Comparison of ENCODE assay signal across 18 mouse cellular contexts in genomic region chr4:45622017-45622416, GRCm38 (mm10).
DNase-seq lines count a peak whose midpoint lies in the region; ATAC-seq and TF ChIP-seq lines count a peak whose summit lies in the region.
"Had no signal": no experiment of that assay in that cellular context is flagged by ENCODE, and none has a peak within 500 bp of the region (broad histone marks: within the 10 kb centered on the region; RNA-seq: fewer than 3 reads in every experiment).

No protein-coding gene starts in this region.

- peak; percentile 4 for DNase-seq in thymus, postnatal 0 days (ENCODE audit: low spot score)
- DNase-seq in thymus, postnatal 36 days, result no peak
- DNase-seq in MEL (ENCODE audit: low read depth, low spot score), result peak; percentile 35
- DNase-seq in splenic B cell, adult 2 months (ENCODE audit: low read depth, low spot score), result peak; percentile 3
- DNase-seq in right cerebral cortex, postnatal 14 days, result no peak
- DNase-seq in embryo, embryonic 9.5 days (ENCODE audit: extremely low spot score), result no peak
- DNase-seq: cerebellum, postnatal 10 days; gastrocnemius, postnatal 14 days; heart, postnatal 10 days; kidney, adult 11 months; kidney, postnatal 14 days; lung, postnatal 36 days had no signal

- no peaks in the 10 kb centered on the region for H3K36me3 ChIP-seq in intestine, postnatal 0 days (ENCODE audit: control insufficient read depth, insufficient read depth)
- H3K36me3 ChIP-seq in intestine, embryonic 16.5 days (ENCODE audit: control insufficient read depth, insufficient read depth, low read length), result no peaks in the 10 kb centered on the region
- no peaks in the 10 kb centered on the region for H3K36me3 ChIP-seq in MEL (ENCODE audit: control insufficient read depth in 1 of 2, insufficient read depth in 2 of 2, low read length in 2 of 2)
- no peaks in the 10 kb centered on the region for H3K36me3 ChIP-seq in splenic B cell, adult 2 months (ENCODE audit: control insufficient read depth, insufficient read depth, low read length, poor library complexity, severe bottlenecking)
- H3K36me3 ChIP-seq: embryonic facial prominence, embryonic 15.5 days; hindbrain, embryonic 13.5 days; limb, embryonic 12.5 days had no signal

- no peaks in the 10 kb centered on the region for H3K27me3 ChIP-seq in intestine, postnatal 0 days (replicated peaks; ENCODE audit: control insufficient read depth, insufficient read depth, low read length)
- no peaks in the 10 kb centered on the region; the same call in 1 of the 2 replicates for H3K27me3 ChIP-seq in intestine, embryonic 16.5 days (replicated peaks; ENCODE audit: control insufficient read depth, insufficient read depth, low read length)
- H3K27me3 ChIP-seq in MEL (ENCODE audit: control insufficient read depth in 1 of 2, insufficient read depth in 2 of 2, low read length in 2 of 2), result peaks cover 3 to 11% of the 10 kb centered on the region in 2 experiments; a peak in 3 of 4 replicates
- H3K27me3 ChIP-seq in splenic B cell, adult 2 months (ENCODE audit: control insufficient read depth, insufficient read depth, low read length, poor library complexity, severe bottlenecking), result no peaks in the 10 kb centered on the region
- H3K27me3 ChIP-seq: embryonic facial prominence, embryonic 15.5 days; hindbrain, embryonic 13.5 days; limb, embryonic 12.5 days had no signal

- H3K9ac ChIP-seq in intestine, postnatal 0 days (ENCODE audit: low read depth, low read length), result no peak overlapping the region
- no peak overlapping the region for H3K9ac ChIP-seq in intestine, embryonic 16.5 days (ENCODE audit: low read depth, low read length)
- H3K9ac ChIP-seq in MEL (ENCODE audit: control insufficient read depth, low read depth, low read length, poor library complexity, severe bottlenecking), result no peak overlapping the region
- H3K9ac ChIP-seq: embryonic facial prominence, embryonic 15.5 days; hindbrain, embryonic 13.5 days; limb, embryonic 12.5 days had no signal

- no peak overlapping the region for H3K4me2 ChIP-seq in intestine, postnatal 0 days (replicated peaks; ENCODE audit: low read depth)
- no peak overlapping the region for H3K4me2 ChIP-seq in intestine, embryonic 16.5 days (ENCODE audit: low read depth, low read length)
- H3K4me2 ChIP-seq: embryonic facial prominence, embryonic 15.5 days; hindbrain, embryonic 13.5 days; limb, embryonic 12.5 days; midbrain, embryonic 11.5 days had no signal

- H3K9me3 ChIP-seq in intestine, postnatal 0 days (ENCODE audit: control insufficient read depth), result no peaks in the 10 kb centered on the region
- no peaks in the 10 kb centered on the region for H3K9me3 ChIP-seq in intestine, embryonic 16.5 days (ENCODE audit: control insufficient read depth, low read length)
- H3K9me3 ChIP-seq in MEL (replicated peaks; ENCODE audit: insufficient read depth, low read length), result no peaks in the 10 kb centered on the region
- H3K9me3 ChIP-seq: embryonic facial prominence, embryonic 15.5 days; hindbrain, embryonic 13.5 days had no signal

- 0 out of 2 replicates have a peak, but pooled peaks have one; percentile 23 for TF ChIP-seq CTCF in intestine, postnatal 0 days (IDR thresholded peaks at IDR 0.05; ENCODE audit: low read depth)
- peak in 2 of 3 experiments; percentile 9 to 46; a peak in 2 of 6 replicates for TF ChIP-seq CTCF in MEL (IDR thresholded peaks at IDR 0.05 in 2 of 3, conservative IDR thresholded peaks at IDR 0.05 in 1 of 3; ENCODE audit: control insufficient read depth in 1 of 3, insufficient read depth in 1 of 3, low read depth in 2 of 3, low read length in 3 of 3, poor library complexity in 1 of 3, severe bottlenecking in 1 of 3)

- H3K4me3 ChIP-seq in intestine, postnatal 0 days (ENCODE audit: low read depth, low read length), result no peak overlapping the region
- no peak overlapping the region for H3K4me3 ChIP-seq in intestine, embryonic 16.5 days (ENCODE audit: low read length)
- no peak overlapping the region for H3K4me3 ChIP-seq in MEL (ENCODE audit: control insufficient read depth in 1 of 2, insufficient read depth in 1 of 2, low read depth in 2 of 2, low read length in 2 of 2)
- H3K4me3 ChIP-seq: embryonic facial prominence, embryonic 15.5 days; hindbrain, embryonic 13.5 days; limb, embryonic 12.5 days had no signal

- no peaks in the 10 kb centered on the region for H3K79me2 ChIP-seq in MEL (ENCODE audit: control insufficient read depth, insufficient read depth, low read length, poor library complexity)

- ATAC-seq in intestine, postnatal 0 days, result no peak
- no peak for ATAC-seq in intestine, embryonic 16.5 days

- no peak for TF ChIP-seq POLR2A in MEL (IDR thresholded peaks at IDR 0.05; ENCODE audit: control insufficient read depth in 1 of 2, insufficient read depth in 1 of 2, low read depth in 1 of 2, low read length in 2 of 2, poor library complexity in 1 of 2)

- no peak overlapping the region for H3K27ac ChIP-seq in intestine, postnatal 0 days (ENCODE audit: low read depth, low read length)
- H3K27ac ChIP-seq in intestine, embryonic 16.5 days (ENCODE audit: low read length), result no peak overlapping the region
- H3K27ac ChIP-seq in MEL (ENCODE audit: control insufficient read depth, low read depth, low read length), result no peak overlapping the region
- H3K27ac ChIP-seq: embryonic facial prominence, embryonic 15.5 days; hindbrain, embryonic 13.5 days; limb, embryonic 12.5 days had no signal

- WGBS in intestine, postnatal 0 days, result 86% methylated on average over 5 of the region's 5 CpGs
- WGBS in intestine, embryonic 16.5 days, result 85% methylated on average over 5 of the region's 5 CpGs

- peak; percentile 33 for TF ChIP-seq RAD21 in MEL (IDR thresholded peaks at IDR 0.05; ENCODE audit: low read depth, low read length)

- no peak for TF ChIP-seq EP300 in MEL (IDR thresholded peaks at IDR 0.05; ENCODE audit: low read depth in 1 of 2, low read length in 2 of 2)

- H3K4me1 ChIP-seq in intestine, postnatal 0 days (replicated peaks; ENCODE audit: control insufficient read depth, insufficient read depth, low read length), result no peaks in the 10 kb centered on the region
- no peaks in the 10 kb centered on the region for H3K4me1 ChIP-seq in intestine, embryonic 16.5 days (ENCODE audit: control insufficient read depth, insufficient read depth, low read length)
- H3K4me1 ChIP-seq in MEL (ENCODE audit: control insufficient read depth in 1 of 2, insufficient read depth in 2 of 2, low read length in 2 of 2), result no peaks in the 10 kb centered on the region

TF ChIP-seq in MEL, 35 proteins besides CTCF, POLR2A, EP300 and RAD21:
- TF ChIP-seq SMC3 (IDR thresholded peaks at IDR 0.05; ENCODE audit: low read depth, low read length), result peak; percentile 51
- no peak for TF ChIP-seq MAFK (IDR thresholded peaks at IDR 0.05; ENCODE audit: borderline replicate concordance, low read depth, low read length)
TF ChIP-seq in MEL: peak in this region for 1.

Comparison
In these comparisons a context has a peak if more than half of its experiments do, and no peak if none do; other contexts are left out.
1. DNase-seq: peak in thymus, postnatal 0 days (single experiment), MEL (single experiment) and splenic B cell, adult 2 months (single experiment); none in thymus, postnatal 36 days (0 of 2), right cerebral cortex, postnatal 14 days (single experiment) and embryo, embryonic 9.5 days (single experiment).